Mouse (Mus musculus) intestine, postnatal 0 days (tissue): ENCODE data around the gene Mid1. TPM values are rescaled to one million over a fixed set of nuclear protein-coding genes. Genes with fewer than 3 reads are reported as not detected.

Experiments used
- ATAC-seq: fragments of 200-750 bp; cut with Nextera tagmentation; 2 replicates; pipeline ENCODE4 v1.8.0; 2017; ENCODE audit warnings: mild to moderate bottlenecking, moderate TSS enrichment, moderate library complexity
- H3K27ac ChIP-seq: fragments of 300-500 bp; sonication (generic); 2 replicates; pipeline ENCODE4 v1.5.1; 2014; ENCODE audit warnings: mild to moderate bottlenecking, low read depth, low read length, moderate library complexity
- H3K27me3 ChIP-seq: fragments of 300-500 bp; sonication (generic); replicated peaks from 2 replicates; pipeline ENCODE4 v1.6.1; 2014; ENCODE audit warnings: low read length, mixed read lengths; ENCODE audit not compliant: control insufficient read depth, insufficient read depth
- H3K36me3 ChIP-seq: fragments of 300-500 bp; sonication (generic); 2 replicates; pipeline ENCODE4 v1.6.1; 2014; ENCODE audit warnings: mild to moderate bottlenecking, moderate library complexity; ENCODE audit not compliant: control insufficient read depth, insufficient read depth
- H3K4me1 ChIP-seq: fragments of 300-500 bp; sonication (generic); replicated peaks from 2 replicates; pipeline ENCODE4 v1.6.1; 2014; ENCODE audit warnings: antibody characterized with exemption, low read length, mixed read lengths; ENCODE audit not compliant: control insufficient read depth, insufficient read depth
- H3K4me2 ChIP-seq: fragments of 300-500 bp; sonication (generic); replicated peaks from 2 replicates; pipeline ENCODE4 v1.6.1; 2014; ENCODE audit warnings: low read depth, mild to moderate bottlenecking, moderate library complexity
- H3K4me3 ChIP-seq: fragments of 300-500 bp; sonication (generic); 2 replicates; pipeline ENCODE4 v1.5.1; 2014; ENCODE audit warnings: low read depth, low read length
- H3K9ac ChIP-seq: fragments of 300-500 bp; sonication (generic); 2 replicates; pipeline ENCODE4 v1.6.1; 2014; ENCODE audit warnings: mild to moderate bottlenecking, low read depth, low read length
- H3K9me3 ChIP-seq: fragments of 300-500 bp; sonication (generic); 2 replicates; pipeline ENCODE4 v1.6.1; 2016; ENCODE audit warnings: mixed run types; ENCODE audit not compliant: control insufficient read depth
- CTCF ChIP-seq: sonication (generic); IDR thresholded peaks from 2 replicates; pipeline ENCODE4 v1.5.1; 2016; ENCODE audit warnings: low read depth, mild to moderate bottlenecking, control low read depth, antibody characterized with exemption, moderate library complexity
- WGBS: fragments of 180-500 bp; shearing (Covaris S2); extraction: QIAGEN DNeasy Blood & Tissue Kit; methylation state at CpG from one replicate; pipeline ENCODE4 v1.1.7; 2014; 5-methylcytosine and 5-hydroxymethylcytosine counted together
- polyA plus RNA-seq: library from polyadenylated mRNA; unstranded; fragments of >200 nt; fragmentation: Nextera tagmentation; extraction: Ambion mirVana; gene quantifications from 2 replicates; pipeline ENCODE4 v1.2.1, GENCODE M21; 2015

Gene Mid1
- polyA plus RNA-seq, 1 experiment from 2014 or later = 1.7 TPM

GRCm38 (mm10) chrX:169800238-169800637 lies 115.2 kb downstream of the Mid1 start:
- H3K4me1 ChIP-seq = no peaks in the 10 kb centered on the region
- no peak overlapping the region for H3K9ac ChIP-seq
- no peak for TF ChIP-seq CTCF
- no peaks in the 10 kb centered on the region for H3K27me3 ChIP-seq
- H3K4me3 ChIP-seq = no peak overlapping the region
- H3K36me3 ChIP-seq = no peaks in the 10 kb centered on the region
- no peak overlapping the region for H3K27ac ChIP-seq
- no peak overlapping the region for H3K4me2 ChIP-seq
- 69% methylated on average over 4 of the region's 4 CpGs for WGBS
- no peaks in the 10 kb centered on the region for H3K9me3 ChIP-seq
- ATAC-seq = no peak

DNA sequence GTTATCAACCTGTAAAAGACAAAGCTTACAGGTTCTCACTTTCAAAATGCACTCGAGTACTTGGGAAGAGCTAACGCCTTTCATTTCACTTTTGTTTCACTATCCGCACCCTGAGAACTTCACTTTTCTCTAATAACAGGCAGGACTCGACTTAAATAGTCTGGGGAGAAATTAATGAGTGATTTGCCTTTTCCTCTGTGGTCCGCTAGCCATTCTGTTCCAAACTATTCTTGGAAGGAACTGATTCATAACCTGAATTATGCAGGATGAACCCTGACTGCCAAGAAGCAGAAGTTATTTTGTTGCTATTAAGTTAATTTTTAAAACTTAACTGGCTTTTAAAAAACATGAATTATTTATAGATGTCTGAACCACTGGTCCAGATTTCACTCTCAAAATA lies 120.8 kb downstream of the Mid1 start:
- no peaks in the 10 kb centered on the region for H3K27me3 ChIP-seq
- TF ChIP-seq CTCF = no peak
- H3K9me3 ChIP-seq = no peaks in the 10 kb centered on the region
- H3K36me3 ChIP-seq = no peaks in the 10 kb centered on the region
- 68% methylated on average over 5 of the region's 5 CpGs for WGBS
- H3K4me1 ChIP-seq = no peaks in the 10 kb centered on the region
- H3K9ac ChIP-seq = no peak overlapping the region
- ATAC-seq = no peak
- H3K27ac ChIP-seq = no peak overlapping the region
- H3K4me2 ChIP-seq = no peak overlapping the region
- H3K4me3 ChIP-seq = no peak overlapping the region

DNA sequence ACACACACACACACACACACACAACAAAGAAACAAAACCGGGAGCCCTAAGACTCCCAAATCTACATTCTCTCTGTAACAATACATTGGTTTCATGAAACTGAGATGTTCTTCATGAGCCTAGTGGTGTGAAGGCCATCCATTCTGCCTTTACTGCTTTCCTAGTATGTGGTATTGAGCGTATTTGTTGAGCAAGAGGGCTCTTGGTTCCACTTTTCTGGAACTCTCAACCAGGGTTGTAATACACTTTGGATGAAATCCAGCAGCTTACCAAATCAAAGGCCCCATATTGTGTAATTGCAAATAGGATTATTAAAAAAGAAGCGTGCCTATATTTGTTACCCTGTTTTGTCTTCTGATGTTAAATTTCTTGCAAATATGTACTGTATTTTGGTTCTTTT lies 122.7 kb downstream of the Mid1 start:
- 86% methylated on average over 3 of the region's 3 CpGs for WGBS
- H3K4me1 ChIP-seq = no peaks in the 10 kb centered on the region
- H3K27ac ChIP-seq = no peak overlapping the region
- no peaks in the 10 kb centered on the region for H3K9me3 ChIP-seq
- H3K4me3 ChIP-seq = no peak overlapping the region
- no peak overlapping the region for H3K9ac ChIP-seq
- TF ChIP-seq CTCF = no peak
- no peaks in the 10 kb centered on the region for H3K36me3 ChIP-seq
- no peaks in the 10 kb centered on the region for H3K27me3 ChIP-seq
- H3K4me2 ChIP-seq = no peak overlapping the region
- no peak for ATAC-seq

- Histone ChIP-seq H3K4me3 (no peak overlapping the region), H3K27me3 (no peaks in the 10 kb centered on the region), H3K36me3 (no peaks in the 10 kb centered on the region), H3K27ac (no peak overlapping the region), H3K9ac (no peak overlapping the region), H3K9me3 (no peaks in the 10 kb centered on the region), H3K4me1 (no peaks in the 10 kb centered on the region), H3K4me2 (no peak overlapping the region)
- no peak for TF ChIP-seq CTCF
- no peak for ATAC-seq
- WGBS = 54% methylated on average over 5 of the region's 5 CpGs
Observed at GRCm38 (mm10) chrX:169811318-169811717, 126.3 kb downstream of the Mid1 start.

DNA sequence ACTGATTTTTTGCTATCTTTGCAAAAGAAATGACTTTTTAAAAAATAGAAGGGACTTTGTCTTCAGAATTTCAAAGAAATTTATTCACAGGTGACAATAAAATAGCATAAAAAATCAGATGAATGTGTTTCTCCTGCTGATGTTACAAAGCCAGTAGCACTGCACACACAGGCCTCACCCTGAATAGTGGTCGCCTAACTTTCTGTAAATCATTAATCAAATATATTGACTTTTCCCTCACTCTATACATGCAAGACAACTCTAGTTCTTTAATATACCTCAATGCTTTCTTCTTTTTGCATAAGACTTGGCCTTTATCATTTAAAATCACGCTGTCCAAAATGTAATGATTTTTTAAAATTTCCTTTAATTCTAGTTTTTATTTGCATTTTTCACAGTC lies 126.8 kb downstream of the Mid1 start:
- no peaks in the 10 kb centered on the region for H3K9me3 ChIP-seq
- 52% methylated on average over 2 of the region's 2 CpGs for WGBS

GRCm38 (mm10) chrX:169813673-169814072 lies 128.7 kb downstream of the Mid1 start:
- no peak for TF ChIP-seq CTCF
- Histone ChIP-seq H3K4me1 (no peaks in the 10 kb centered on the region), H3K4me2 (no peak overlapping the region), H3K27ac (no peak overlapping the region), H3K9me3 (no peaks in the 10 kb centered on the region), H3K36me3 (no peaks in the 10 kb centered on the region), H3K9ac (no peak overlapping the region), H3K27me3 (no peaks in the 10 kb centered on the region), H3K4me3 (no peak overlapping the region)
- no peak for ATAC-seq
- 58% methylated on average over 1 of the region's 1 CpGs for WGBS

More for the DNA sequence above, 126.8 kb downstream of the Mid1 start:
- no peak for TF ChIP-seq CTCF
- Histone ChIP-seq H3K9ac (no peak overlapping the region), H3K27ac (no peak overlapping the region), H3K4me1 (no peaks in the 10 kb centered on the region), H3K27me3 (no peaks in the 10 kb centered on the region), H3K4me2 (no peak overlapping the region), H3K36me3 (no peaks in the 10 kb centered on the region), H3K4me3 (no peak overlapping the region)
- no peak for ATAC-seq

GRCm38 (mm10) chrX:169826947-169827346 lies 141.9 kb downstream of the Mid1 start:
- 0 out of 2 replicates have a peak, but pooled peaks cover 4% of the 10 kb centered on the region for H3K27me3 ChIP-seq
- no peaks in the 10 kb centered on the region for H3K36me3 ChIP-seq
- no peaks in the 10 kb centered on the region for H3K4me1 ChIP-seq
- H3K4me2 ChIP-seq = no peak overlapping the region
- no peak overlapping the region for H3K27ac ChIP-seq
- H3K9ac ChIP-seq = no peak overlapping the region
- WGBS = 79% methylated on average over 10 of the region's 10 CpGs
- H3K4me3 ChIP-seq = no peak overlapping the region
- no peaks in the 10 kb centered on the region for H3K9me3 ChIP-seq
- no peak for TF ChIP-seq CTCF
- no peak for ATAC-seq
